Mouse (Mus musculus): ENCODE results near the gene Lrrc41. TPM values are rescaled to one million over a fixed set of nuclear protein-coding genes. Genes with fewer than 3 reads are reported as not detected.

Lrrc41 gene
- 41.8 and 58.8 TPM in 2 replicates for polyA plus RNA-seq (2012; rRNA removed)

- peak; percentile 75 for DNase-seq (ENCODE audit: low read depth, low spot score)
- WGBS, result under 1% methylated on average over 55 of the region's 55 CpGs
Observed at GRCm38 (mm10) chr4:116074861-116075620, at the start of gene Lrrc41, which contains the start of gene Uqcrh. Lrrc41 (plus strand) TSS chr4:116075269. Uqcrh (minus strand) TSS chr4:116075071.

- no peak for DNase-seq (ENCODE audit: low read depth, low spot score)
- 88% methylated on average over 9 of the region's 9 CpGs for whole genome bisulfite sequencing
Observed at GRCm38 (mm10) chr4:116032906-116033305, 42.2 kb upstream of the Lrrc41 start.

GRCm38 (mm10) chr4:116033374-116033773 is 41.7 kb upstream of the Lrrc41 start:
- no peak for DNase-seq (ENCODE audit: low read depth, low spot score)
- 92% methylated on average over 5 of the region's 5 CpGs for WGBS

GRCm38 (mm10) chr4:116040466-116040865 is 34.6 kb upstream of the Lrrc41 start:
- no peak for DNase-seq (ENCODE audit: low read depth, low spot score)
- 93% methylated on average over 2 of the region's 2 CpGs for WGBS

- DNase-seq (ENCODE audit: low read depth, low spot score), result no peak
- WGBS, result 85% methylated on average over 3 of the region's 3 CpGs
Observed at GRCm38 (mm10) chr4:116042186-116042585, 32.9 kb upstream of the Lrrc41 start.

- WGBS, result 95% methylated on average over 2 of the region's 2 CpGs
- DNase-seq (ENCODE audit: low read depth, low spot score), result no peak
Observed at GRCm38 (mm10) chr4:116046604-116047003, 28.5 kb upstream of the Lrrc41 start.

- DNase-seq (ENCODE audit: low read depth, low spot score), result no peak
- WGBS, result 97% methylated on average over 1 of the region's 1 CpGs
Observed at GRCm38 (mm10) chr4:116047681-116048080, 27.4 kb upstream of the Lrrc41 start.

- no peak for DNase-seq (ENCODE audit: low read depth, low spot score)
- 77% methylated on average over 7 of the region's 7 CpGs for WGBS
Observed at GRCm38 (mm10) chr4:116048130-116048920, 26.7 kb upstream of the Lrrc41 start.

- no peak for DNase-seq (ENCODE audit: low read depth, low spot score)
- WGBS, result 69% methylated on average over 3 of the region's 3 CpGs
Observed at GRCm38 (mm10) chr4:116049211-116049610, 25.9 kb upstream of the Lrrc41 start.

GRCm38 (mm10) chr4:116052526-116053293 is 22.4 kb upstream of the Lrrc41 start:
- 8% methylated on average over 22 of the region's 22 CpGs for WGBS
- DNase-seq (ENCODE audit: low read depth, low spot score), result no peak

- peak; percentile 84 for DNase-seq (ENCODE audit: low read depth, low spot score)
- 0% methylated on average over 35 of the region's 35 CpGs for WGBS
Observed at GRCm38 (mm10) chr4:116053399-116053961, 21.6 kb upstream of the Lrrc41 start, which contains the start of gene Nsun4. Nsun4 (minus strand) TSS chr4:116053876.

GRCm38 (mm10) chr4:116057559-116057958 is 17.5 kb upstream of the Lrrc41 start:
- no peak for DNase-seq (ENCODE audit: low read depth, low spot score)
- WGBS, result 5% methylated on average over 1 of the region's 1 CpGs

- 71% methylated on average over 5 of the region's 5 CpGs for WGBS
- DNase-seq (ENCODE audit: low read depth, low spot score), result no peak
Observed at GRCm38 (mm10) chr4:116059012-116059726, 15.9 kb upstream of the Lrrc41 start.

- 61% methylated on average over 1 of the region's 1 CpGs for WGBS
Observed at GRCm38 (mm10) chr4:116063855-116064254, 11.2 kb upstream of the Lrrc41 start.

GRCm38 (mm10) chr4:116070116-116070515 is 5.0 kb upstream of the Lrrc41 start:
- WGBS, result 41% methylated on average over 6 of the region's 6 CpGs
- DNase-seq (ENCODE audit: low read depth, low spot score), result no peak

More at GRCm38 (mm10) chr4:116063855-116064254, 11.2 kb upstream of the Lrrc41 start:
- no peak for DNase-seq (ENCODE audit: low read depth, low spot score)

GRCm38 (mm10) chr4:116073146-116073545 is 1.9 kb upstream of the Lrrc41 start:
- DNase-seq (ENCODE audit: low read depth, low spot score), result no peak
- 38% methylated on average over 4 of the region's 4 CpGs for WGBS

- no peak for DNase-seq (ENCODE audit: low read depth, low spot score)
- WGBS, result 1% methylated on average over 8 of the region's 8 CpGs
Observed at GRCm38 (mm10) chr4:116074145-116074675, 859 bp upstream of the Lrrc41 start.

GRCm38 (mm10) chr4:116075631-116076368 is 731 bp downstream of the Lrrc41 start:
- WGBS, result under 1% methylated on average over 76 of the region's 77 CpGs
- DNase-seq (ENCODE audit: low read depth, low spot score), result no peak
